Comparison of ENCODE assay signal across 13 mouse cellular contexts in the genomic region with DNA sequence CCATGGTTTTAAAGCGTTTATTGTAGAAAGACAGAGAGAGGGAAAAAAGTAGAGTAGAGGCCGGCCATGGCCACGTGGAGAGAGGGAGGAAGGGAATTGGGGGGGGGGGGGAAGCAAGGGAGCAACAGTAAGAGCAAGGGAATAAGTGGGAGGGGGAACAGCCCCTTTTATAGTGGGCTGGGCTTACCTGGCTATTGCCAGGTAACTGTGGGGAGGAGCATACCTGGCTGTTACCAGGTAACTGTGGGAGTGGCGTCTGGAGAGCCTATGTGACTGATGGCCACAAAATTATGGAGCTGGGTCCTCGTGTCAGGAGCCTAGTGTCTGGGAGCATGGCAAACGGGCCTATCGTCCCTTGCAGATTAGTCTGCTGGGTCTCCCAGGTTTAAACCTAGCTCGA. TPM values are rescaled to one million over a fixed set of nuclear protein-coding genes. Genes with fewer than 3 reads are reported as not detected.
A peak's percentile ranks its signal among the peaks of the same experiment; 100 is the strongest.
DNase-seq lines count a peak whose midpoint lies in the region; ATAC-seq and TF ChIP-seq lines count a peak whose summit lies in the region.
"Had no signal": no experiment of that assay in that cellular context is flagged by ENCODE, and none has a peak within 500 bp of the region (broad histone marks: within the 10 kb centered on the region; RNA-seq: fewer than 3 reads in every experiment).

No protein-coding gene starts in this region.

- no peak for ATAC-seq in hindbrain, postnatal 0 days
- ATAC-seq in forebrain, embryonic 13.5 days, result no peak
- ATAC-seq in liver, embryonic 13.5 days (ENCODE audit: low read depth), result no peak

- peaks cover 8% of the 10 kb centered on the region for H3K4me1 ChIP-seq in hindbrain, embryonic 10.5 days (replicated peaks)
- no peaks in the 10 kb centered on the region for H3K4me1 ChIP-seq in hindbrain, postnatal 0 days (ENCODE audit: insufficient read depth, low read length)
- H3K4me1 ChIP-seq in ES-E14 (ENCODE audit: control insufficient read depth in 2 of 2, insufficient read depth in 2 of 2, low read length in 2 of 2, poor library complexity in 1 of 2), result peaks cover 0 to 10% of the 10 kb centered on the region in 2 experiments; a peak in 1 of 4 replicates
- peaks cover 8% of the 10 kb centered on the region for H3K4me1 ChIP-seq in forebrain, embryonic 13.5 days
- peaks cover 10% of the 10 kb centered on the region for H3K4me1 ChIP-seq in liver, embryonic 13.5 days (replicated peaks)

- H3K4me2 ChIP-seq in hindbrain, postnatal 0 days (ENCODE audit: low read depth, low read length), result no peak overlapping the region; the same call in 1 of the 2 replicates
- H3K4me2 ChIP-seq in forebrain, embryonic 13.5 days, result peak overlapping the region; percentile 57; the same call in 1 of the 2 replicates
- H3K4me2 ChIP-seq in liver, embryonic 13.5 days, result peak overlapping the region; percentile 52; the same call in 1 of the 2 replicates

- WGBS in hindbrain, embryonic 10.5 days, result 34% methylated on average over 8 of the region's 8 CpGs
- 42% methylated on average over 8 of the region's 8 CpGs for WGBS in hindbrain, postnatal 0 days
- WGBS in forebrain, embryonic 13.5 days, result 40% methylated on average over 8 of the region's 8 CpGs
- WGBS in liver, embryonic 13.5 days (ENCODE audit: insufficient replicate concordance), result 24% methylated on average over 8 of the region's 8 CpGs

- peak overlapping the region; percentile 74; the same call in 1 of the 2 replicates for H3K27ac ChIP-seq in hindbrain, embryonic 10.5 days
- H3K27ac ChIP-seq in hindbrain, postnatal 0 days, result no peak overlapping the region
- no peak overlapping the region for H3K27ac ChIP-seq in ES-E14 (ENCODE audit: insufficient read depth, low read depth, low read length, poor library complexity, severe bottlenecking)
- no peak overlapping the region for H3K27ac ChIP-seq in forebrain, embryonic 13.5 days
- no peak overlapping the region for H3K27ac ChIP-seq in liver, embryonic 13.5 days
- H3K27ac ChIP-seq in gastrocnemius, adult 2 months, result no peak overlapping the region
- H3K27ac ChIP-seq: layer of hippocampus, adult 2 months; liver, embryonic 14.5 days had no signal

- peaks cover 35% of the 10 kb centered on the region for H3K27me3 ChIP-seq in hindbrain, embryonic 10.5 days (ENCODE audit: insufficient read depth, poor library complexity, severe bottlenecking)
- no peaks in the 10 kb centered on the region for H3K27me3 ChIP-seq in hindbrain, postnatal 0 days (ENCODE audit: insufficient read depth, low read length)
- H3K27me3 ChIP-seq in forebrain, embryonic 13.5 days, result peaks cover 12% of the 10 kb centered on the region
- peaks cover 46% of the 10 kb centered on the region for H3K27me3 ChIP-seq in liver, embryonic 13.5 days
- H3K27me3 ChIP-seq: CH12.LX had no signal

- intact Hi-C loops in left cerebral cortex, postnatal 25 days (cut with DNase I), result no loop called here
- intact Hi-C loops in gastrocnemius, adult 2 months (cut with DNase I), result no loop called here

- no peak for DNase-seq in hindbrain, embryonic 10.5 days (ENCODE audit: low spot score)
- no peak for DNase-seq in hindbrain, postnatal 0 days (ENCODE audit: low spot score)
- no peak for DNase-seq in ES-E14 (ENCODE audit: low read depth, low spot score)
- DNase-seq in liver, embryonic 13.5 days, result no peak
- DNase-seq in adipocyte (ENCODE audit: low spot score), result no peak
- DNase-seq in left cerebral cortex, postnatal 25 days (ENCODE audit: low spot score in 2 of 2), result no peak
- no peak for DNase-seq in gastrocnemius, adult 2 months
- DNase-seq: thymus, postnatal 36 days had no signal

- H3K36me3 ChIP-seq in hindbrain, embryonic 10.5 days, result no peaks in the 10 kb centered on the region
- H3K36me3 ChIP-seq in hindbrain, postnatal 0 days (ENCODE audit: insufficient read depth, low read length), result no peaks in the 10 kb centered on the region
- H3K36me3 ChIP-seq in ES-E14 (ENCODE audit: control insufficient read depth, insufficient read depth, low read length, poor library complexity, severe bottlenecking), result no peaks in the 10 kb centered on the region
- no peaks in the 10 kb centered on the region for H3K36me3 ChIP-seq in forebrain, embryonic 13.5 days (ENCODE audit: poor library complexity, severe bottlenecking)
- no peaks in the 10 kb centered on the region for H3K36me3 ChIP-seq in liver, embryonic 13.5 days

- H3K4me3 ChIP-seq in hindbrain, embryonic 10.5 days, result peak overlapping the region; percentile 49
- no peak overlapping the region for H3K4me3 ChIP-seq in hindbrain, postnatal 0 days (ENCODE audit: low read length)
- H3K4me3 ChIP-seq in ES-E14 (ENCODE audit: insufficient read depth in 1 of 2, low read depth in 1 of 2, low read length in 2 of 2, poor library complexity in 1 of 2, severe bottlenecking in 1 of 2), result peak overlapping the region; percentile 49 to 70; a peak in 3 of 4 replicates
- no peak overlapping the region for H3K4me3 ChIP-seq in forebrain, embryonic 13.5 days
- no peak overlapping the region for H3K4me3 ChIP-seq in liver, embryonic 13.5 days (replicated peaks)
- H3K4me3 ChIP-seq in gastrocnemius, adult 2 months, result no peak overlapping the region

- no peaks in the 10 kb centered on the region for H3K9me3 ChIP-seq in hindbrain, embryonic 10.5 days
- H3K9me3 ChIP-seq in hindbrain, postnatal 0 days (ENCODE audit: low read length), result no peaks in the 10 kb centered on the region
- no peaks in the 10 kb centered on the region for H3K9me3 ChIP-seq in ES-E14 (ENCODE audit: control insufficient read depth, insufficient read depth, low read depth, low read length)
- no peaks in the 10 kb centered on the region for H3K9me3 ChIP-seq in forebrain, embryonic 13.5 days (replicated peaks)
- H3K9me3 ChIP-seq in liver, embryonic 13.5 days (replicated peaks), result no peaks in the 10 kb centered on the region

- TF ChIP-seq CTCF in hindbrain, postnatal 0 days (IDR thresholded peaks at IDR 0.05; ENCODE audit: low read depth), result no peak
- TF ChIP-seq CTCF in gastrocnemius, adult 2 months (IDR thresholded peaks at IDR 0.05), result no peak

- in situ Hi-C loops in ES-E14 (cut with MboI; ENCODE audit: low sequenced_read_pairs in 2 of 2, unreplicated experiment in 2 of 2), result no loop called here

- no peak overlapping the region for H3K9ac ChIP-seq in hindbrain, postnatal 0 days (replicated peaks; ENCODE audit: low read length)
- H3K9ac ChIP-seq in ES-E14 (ENCODE audit: insufficient read depth, low read depth, low read length, poor library complexity, severe bottlenecking), result no peak overlapping the region
- no peak overlapping the region for H3K9ac ChIP-seq in forebrain, embryonic 13.5 days
- H3K9ac ChIP-seq in liver, embryonic 13.5 days, result no peak overlapping the region
- H3K9ac ChIP-seq: liver, embryonic 14.5 days had no signal

TF ChIP-seq in ES-E14, 5 proteins besides CTCF, POLR2A, EP300 and RAD21:
- no peak for TF ChIP-seq ZC3H11A (IDR thresholded peaks at IDR 0.05; ENCODE audit: borderline replicate concordance, low read depth, low read length)
- TF ChIP-seq ZNF384 (IDR thresholded peaks at IDR 0.05; ENCODE audit: low read depth, low read length), result no peak
- no peak for TF ChIP-seq HCFC1 (IDR thresholded peaks at IDR 0.05; ENCODE audit: borderline replicate concordance, insufficient read depth, low read length)
- no peak for TF ChIP-seq MAFK (IDR thresholded peaks at IDR 0.05; ENCODE audit: insufficient read depth, low read depth, low read length)

RNA-seq across cellular contexts. Expression of gene Ppp1r36, which starts 18.2 kb away (rescaled TPM):
- 1.1 and 1.5 TPM in 2 replicates for polyA plus RNA-seq in hindbrain, embryonic 10.5 days (2016; fragmentation: Nextera tagmentation; extraction: Ambion mirVana)
- total RNA-seq in hindbrain, postnatal 0 days (2014; rRNA removed), result 0.25 and 0.52 TPM in 2 replicates
- 2.7 and 2.8 TPM in 2 replicates for polyA plus RNA-seq in hindbrain, postnatal 0 days (2015; fragmentation: Nextera tagmentation; extraction: Ambion mirVana)
- 0.54 and 0.69 TPM in 2 replicates for total RNA-seq in ES-E14 (2012; rRNA removed)
- 0.71 and 1.2 TPM in 2 replicates for polyA plus RNA-seq in forebrain, embryonic 13.5 days (2015; fragmentation: Nextera tagmentation; extraction: Ambion mirVana)
- 0.16 TPM in 1 of 2 replicates, not detected in the other for polyA plus RNA-seq in liver, embryonic 13.5 days (2015; fragmentation: Nextera tagmentation; extraction: Ambion mirVana)
- total RNA-seq in left cerebral cortex, postnatal 25 days (2021), result 1 to 10 TPM in 1 of 2 experiments, under 1 TPM in 1; 0.39 to 1.3 TPM
- total RNA-seq in gastrocnemius, adult 2 months (2021), result not detected
- total RNA-seq: CH12.LX had no signal
- polyA plus RNA-seq: spleen, adult 2 months had no signal

RNA-seq across cellular contexts. Expression of gene Hspa2, which starts 31.6 kb away (rescaled TPM):
- 9.5 and 9.8 TPM in 2 replicates for polyA plus RNA-seq in hindbrain, embryonic 10.5 days (2016; fragmentation: Nextera tagmentation; extraction: Ambion mirVana)
- 9.6 and 17.2 TPM in 2 replicates for total RNA-seq in hindbrain, postnatal 0 days (2014; rRNA removed)
- 11.1 and 13.8 TPM in 2 replicates for polyA plus RNA-seq in hindbrain, postnatal 0 days (2015; fragmentation: Nextera tagmentation; extraction: Ambion mirVana)
- total RNA-seq in ES-E14 (2012; rRNA removed), result 8.1 and 9.2 TPM in 2 replicates
- polyA plus RNA-seq in forebrain, embryonic 13.5 days (2015; fragmentation: Nextera tagmentation; extraction: Ambion mirVana), result 4.9 and 5.2 TPM in 2 replicates
- polyA plus RNA-seq in liver, embryonic 13.5 days (2015; fragmentation: Nextera tagmentation; extraction: Ambion mirVana), result 1.7 and 2.4 TPM in 2 replicates
- 10 to 100 TPM; 61.3 to 67.4 TPM for total RNA-seq in left cerebral cortex, postnatal 25 days (2021)
- total RNA-seq in gastrocnemius, adult 2 months (2021), result 1 to 10 TPM; 6.9 to 7.0 TPM

Comparison
In these comparisons a context has a peak if more than half of its experiments do, and no peak if none do; other contexts are left out.
1. H3K4me3 ChIP-seq: peak in hindbrain, embryonic 10.5 days (single experiment) and ES-E14 (2 of 2); none in hindbrain, postnatal 0 days (single experiment), forebrain, embryonic 13.5 days (single experiment), liver, embryonic 13.5 days (single experiment) and gastrocnemius, adult 2 months (single experiment).